8 mouse cellular contexts compared by ENCODE assay signal in genomic region chrX:158924490-158925398, GRCm38 (mm10).
DNase-seq lines count a peak whose midpoint lies in the region; ATAC-seq lines count a peak whose summit lies in the region.

No protein-coding gene starts in this region.

- no peaks in the 10 kb centered on the region for H3K36me3 ChIP-seq in heart, embryonic 13.5 days
- no peaks in the 10 kb centered on the region for H3K36me3 ChIP-seq in heart, embryonic 10.5 days
- no peaks in the 10 kb centered on the region for H3K36me3 ChIP-seq in hindbrain, embryonic 16.5 days (ENCODE audit: control insufficient read depth, insufficient read depth, low read length)

- H3K9ac ChIP-seq in heart, embryonic 13.5 days = no peak overlapping the region
- H3K9ac ChIP-seq in hindbrain, embryonic 16.5 days (ENCODE audit: low read depth, low read length) = peak overlapping the region; percentile 52

- no peaks in the 10 kb centered on the region for H3K9me3 ChIP-seq in heart, embryonic 13.5 days
- H3K9me3 ChIP-seq in heart, embryonic 10.5 days = no peaks in the 10 kb centered on the region
- no peaks in the 10 kb centered on the region for H3K9me3 ChIP-seq in hindbrain, embryonic 16.5 days (ENCODE audit: control insufficient read depth, low read length)

- DNase-seq in heart, embryonic 10.5 days (ENCODE audit: low spot score) = no peak
- peak; percentile 19 for DNase-seq in A20 (ENCODE audit: low read depth, low spot score)
- no peak for DNase-seq in yolk sac, embryonic 10.5 days (ENCODE audit: low spot score)
- DNase-seq in thymus, postnatal 25 days = no peak
- no peak for DNase-seq in heart, adult 9 months (ENCODE audit: low spot score in 2 of 2)

- no peak for ATAC-seq in heart, embryonic 13.5 days (ENCODE audit: extremely low read depth, insufficient number of reproducible peaks, low FRiP score, low TSS enrichment)
- ATAC-seq in common myeloid progenitor, adult 5-6 weeks (replicated peaks; ENCODE audit: low read depth, poor library complexity, severe bottlenecking) = peak; percentile 92
- ATAC-seq in hindbrain, embryonic 16.5 days = peak; percentile 62

- 45% methylated on average over 6 of the region's 6 CpGs for WGBS in heart, embryonic 13.5 days
- WGBS in heart, embryonic 10.5 days = 48% methylated on average over 6 of the region's 6 CpGs
- 24% methylated on average over 6 of the region's 6 CpGs for WGBS in hindbrain, embryonic 16.5 days

- peaks cover 6% of the 10 kb centered on the region; the same call in 1 of the 2 replicates for H3K4me1 ChIP-seq in heart, embryonic 13.5 days
- H3K4me1 ChIP-seq in heart, embryonic 10.5 days = no peaks in the 10 kb centered on the region
- no peaks in the 10 kb centered on the region; the same call in 1 of the 2 replicates for H3K4me1 ChIP-seq in hindbrain, embryonic 16.5 days (ENCODE audit: control insufficient read depth, insufficient read depth, low read depth, low read length)

- peak overlapping the region; percentile 61 for H3K4me2 ChIP-seq in heart, embryonic 13.5 days
- H3K4me2 ChIP-seq in hindbrain, embryonic 16.5 days (ENCODE audit: low read length) = peak overlapping the region; percentile 56

- H3K27ac ChIP-seq in heart, embryonic 13.5 days (replicated peaks) = no peak overlapping the region
- no peak overlapping the region for H3K27ac ChIP-seq in heart, embryonic 10.5 days
- 0 out of 2 replicates have a peak overlapping the region, but pooled peaks have one; percentile 23 for H3K27ac ChIP-seq in hindbrain, embryonic 16.5 days (ENCODE audit: low read depth, low read length)

- H3K4me3 ChIP-seq in heart, embryonic 13.5 days = no peak overlapping the region
- no peak overlapping the region for H3K4me3 ChIP-seq in heart, embryonic 10.5 days
- peak overlapping the region; percentile 30; the same call in 1 of the 2 replicates for H3K4me3 ChIP-seq in hindbrain, embryonic 16.5 days (ENCODE audit: low read length)

- peaks cover 13% of the 10 kb centered on the region for H3K27me3 ChIP-seq in heart, embryonic 13.5 days (replicated peaks)
- H3K27me3 ChIP-seq in heart, embryonic 10.5 days (ENCODE audit: insufficient read depth, poor library complexity, severe bottlenecking) = no peaks in the 10 kb centered on the region; the same call in 1 of the 2 replicates
- H3K27me3 ChIP-seq in hindbrain, embryonic 16.5 days (replicated peaks; ENCODE audit: control insufficient read depth, insufficient read depth, low read length) = no peaks in the 10 kb centered on the region
